Mouse (Mus musculus) adipocyte (in vitro differentiated cells): Measurements from ENCODE around the gene Olfr2.
A peak's percentile ranks its signal among the peaks of the same experiment; 100 is the strongest.
"Not testable (repeated sequence)": the region's sequence is repeated elsewhere in the genome, so short reads cannot be mapped to it uniquely, and the experiment has no call there.

ENCODE experiments used
- DNase-seq: peaks from one replicate; pipeline ENCODE4 v3.0.0-alpha.2; 2016; ENCODE audit warnings: low spot score

The Olfr2 gene

GRCm38 (mm10) chr7:107005972-107006371 lies at the start of gene Olfr2:
TSS of gene Olfr2 (minus strand) at chr7:107006072.
- DNase-seq: no peak

GRCm38 (mm10) chr7:107047578-107047977 lies 41.7 kb upstream of the Olfr2 start:
- no peak for DNase-seq

- DNase-seq: peak; percentile 62
Observed at GRCm38 (mm10) chr7:107045833-107046232, 40.0 kb upstream of the Olfr2 start.

- DNase-seq: no peak
Observed at GRCm38 (mm10) chr7:107044407-107044806, 38.5 kb upstream of the Olfr2 start.

GRCm38 (mm10) chr7:107043136-107043535 lies 37.3 kb upstream of the Olfr2 start:
- DNase-seq: no peak

- no peak for DNase-seq
Observed at GRCm38 (mm10) chr7:107039934-107040563, 34.2 kb upstream of the Olfr2 start.

GRCm38 (mm10) chr7:107030874-107031273 lies 25.0 kb upstream of the Olfr2 start, which contains the start of gene Olfr713:
TSS of gene Olfr713 (plus strand) at chr7:107031174.
- DNase-seq: no peak

GRCm38 (mm10) chr7:107004169-107004568 lies 1.7 kb downstream of the Olfr2 start:
- DNase-seq: no peak

GRCm38 (mm10) chr7:107000798-107001197 lies 5.1 kb downstream of the Olfr2 start:
- no peak for DNase-seq

GRCm38 (mm10) chr7:106985236-106985635 lies 20.6 kb downstream of the Olfr2 start:
- DNase-seq: no peak

- DNase-seq: no peak
Observed at GRCm38 (mm10) chr7:106975353-106975752, 30.5 kb downstream of the Olfr2 start, which contains the start of gene Olfr711. TSS of gene Olfr711 (minus strand) at chr7:106975453.

GRCm38 (mm10) chr7:106967503-106967902 lies 38.4 kb downstream of the Olfr2 start:
- not testable (repeated sequence) for DNase-seq

GRCm38 (mm10) chr7:106963837-106964236 lies 42.0 kb downstream of the Olfr2 start, which contains the start of gene Olfr6:
TSS of gene Olfr6 (minus strand) at chr7:106963937.
- DNase-seq: no peak

- no peak for DNase-seq
Observed at GRCm38 (mm10) chr7:106948212-106948611, 57.7 kb downstream of the Olfr2 start, which contains the start of gene Olfr710. TSS of gene Olfr710 (minus strand) at chr7:106948312.
